Mouse (Mus musculus): Measurements from ENCODE around the gene Kcnk15. TPM values are rescaled to one million over a fixed set of nuclear protein-coding genes. Genes with fewer than 3 reads are reported as not detected.

The Kcnk15 gene
- polyA plus RNA-seq, 1 experiment from 2014 or later: not detected

- WGBS: 58% methylated on average over 7 of the region's 7 CpGs
Measured at GRCm38 (mm10) chr2:163875484-163875883, 22.0 kb downstream of the Kcnk15 start.

GRCm38 (mm10) chr2:163876830-163877498 is 23.5 kb downstream of the Kcnk15 start:
- Histone ChIP-seq H3K27me3 (replicated peaks) (peaks cover 20% of the 10 kb centered on the region), H3K4me3 (no peak overlapping the region), H3K9me3 (replicated peaks) (no peaks in the 10 kb centered on the region), H3K27ac (ENCODE audit: poor library complexity, severe bottlenecking) (no peak overlapping the region), H3K4me2 (no peak overlapping the region), H3K36me3 (no peaks in the 10 kb centered on the region), H3K9ac (no peak overlapping the region), H3K4me1 (replicated peaks) (peaks cover 18% of the 10 kb centered on the region)
- WGBS: 67% methylated on average over 14 of the region's 14 CpGs
- no peak for ATAC-seq (ENCODE audit: insufficient number of reproducible peaks, low FRiP score)

More at GRCm38 (mm10) chr2:163875484-163875883, 22.0 kb downstream of the Kcnk15 start:
- H3K36me3 ChIP-seq: no peaks in the 10 kb centered on the region
- peaks cover 18% of the 10 kb centered on the region for H3K4me1 ChIP-seq (replicated peaks)
- no peaks in the 10 kb centered on the region for H3K9me3 ChIP-seq (replicated peaks)
- H3K9ac ChIP-seq: no peak overlapping the region
- H3K4me3 ChIP-seq: no peak overlapping the region
- H3K27ac ChIP-seq (ENCODE audit: poor library complexity, severe bottlenecking): no peak overlapping the region
- ATAC-seq (ENCODE audit: insufficient number of reproducible peaks, low FRiP score): no peak
- peaks cover 30% of the 10 kb centered on the region for H3K27me3 ChIP-seq (replicated peaks)
- H3K4me2 ChIP-seq: no peak overlapping the region

- Histone ChIP-seq H3K4me2 (no peak overlapping the region), H3K9ac (no peak overlapping the region), H3K36me3 (no peaks in the 10 kb centered on the region), H3K4me1 (replicated peaks) (0 out of 2 replicates have a peak, but pooled peaks cover 6% of the 10 kb centered on the region), H3K27ac (ENCODE audit: poor library complexity, severe bottlenecking) (no peak overlapping the region), H3K9me3 (replicated peaks) (no peaks in the 10 kb centered on the region), H3K4me3 (no peak overlapping the region), H3K27me3 (replicated peaks) (peaks cover 32% of the 10 kb centered on the region)
- ATAC-seq (ENCODE audit: insufficient number of reproducible peaks, low FRiP score): no peak
- WGBS: 76% methylated on average over 6 of the region's 6 CpGs
Measured at GRCm38 (mm10) chr2:163880891-163881290, 27.4 kb downstream of the Kcnk15 start.

- 66% methylated on average over 17 of the region's 17 CpGs for WGBS
Measured at GRCm38 (mm10) chr2:163882859-163883652, 29.6 kb downstream of the Kcnk15 start.

GRCm38 (mm10) chr2:163889411-163889810 is 36.0 kb downstream of the Kcnk15 start:
- Histone ChIP-seq H3K4me3 (no peak overlapping the region), H3K9ac (no peak overlapping the region), H3K4me2 (no peak overlapping the region), H3K4me1 (replicated peaks) (no peaks in the 10 kb centered on the region), H3K9me3 (replicated peaks) (no peaks in the 10 kb centered on the region), H3K27ac (ENCODE audit: poor library complexity, severe bottlenecking) (no peak overlapping the region), H3K36me3 (no peaks in the 10 kb centered on the region), H3K27me3 (replicated peaks) (peaks cover 11% of the 10 kb centered on the region; the same call in 1 of the 2 replicates)
- WGBS: 22% methylated on average over 6 of the region's 6 CpGs
- no peak for ATAC-seq (ENCODE audit: insufficient number of reproducible peaks, low FRiP score)

More at GRCm38 (mm10) chr2:163882859-163883652, 29.6 kb downstream of the Kcnk15 start:
- no peak for ATAC-seq (ENCODE audit: insufficient number of reproducible peaks, low FRiP score)
- no peak overlapping the region for H3K4me2 ChIP-seq
- H3K27ac ChIP-seq (ENCODE audit: poor library complexity, severe bottlenecking): no peak overlapping the region
- peaks cover 40% of the 10 kb centered on the region for H3K27me3 ChIP-seq (replicated peaks)
- no peak overlapping the region for H3K4me3 ChIP-seq
- H3K9ac ChIP-seq: no peak overlapping the region
- H3K9me3 ChIP-seq (replicated peaks): no peaks in the 10 kb centered on the region
- H3K36me3 ChIP-seq: no peaks in the 10 kb centered on the region
- H3K4me1 ChIP-seq (replicated peaks): no peaks in the 10 kb centered on the region

GRCm38 (mm10) chr2:163890586-163890985 is 37.1 kb downstream of the Kcnk15 start:
- no peak overlapping the region for H3K4me3 ChIP-seq
- no peaks in the 10 kb centered on the region for H3K4me1 ChIP-seq (replicated peaks)
- no peak overlapping the region for H3K9ac ChIP-seq
- ATAC-seq (ENCODE audit: insufficient number of reproducible peaks, low FRiP score): no peak
- H3K36me3 ChIP-seq: no peaks in the 10 kb centered on the region
- no peak overlapping the region for H3K4me2 ChIP-seq
- WGBS: 72% methylated on average over 11 of the region's 11 CpGs
- H3K9me3 ChIP-seq (replicated peaks): no peaks in the 10 kb centered on the region
- peaks cover 15% of the 10 kb centered on the region; the same call in 1 of the 2 replicates for H3K27me3 ChIP-seq (replicated peaks)
- H3K27ac ChIP-seq (ENCODE audit: poor library complexity, severe bottlenecking): no peak overlapping the region

- Histone ChIP-seq H3K27me3 (replicated peaks) (peaks cover 19% of the 10 kb centered on the region; the same call in 1 of the 2 replicates), H3K9ac (no peak overlapping the region), H3K4me1 (replicated peaks) (no peaks in the 10 kb centered on the region), H3K27ac (ENCODE audit: poor library complexity, severe bottlenecking) (no peak overlapping the region), H3K9me3 (replicated peaks) (no peaks in the 10 kb centered on the region), H3K4me2 (no peak overlapping the region), H3K4me3 (no peak overlapping the region), H3K36me3 (no peaks in the 10 kb centered on the region)
- 85% methylated on average over 11 of the region's 11 CpGs for WGBS
- no peak for ATAC-seq (ENCODE audit: insufficient number of reproducible peaks, low FRiP score)
Measured at GRCm38 (mm10) chr2:163891271-163891670, 37.8 kb downstream of the Kcnk15 start.

GRCm38 (mm10) chr2:163893446-163894370 is 40.3 kb downstream of the Kcnk15 start:
- peaks cover 11% of the 10 kb centered on the region; the same call in 1 of the 2 replicates for H3K27me3 ChIP-seq (replicated peaks)
- no peak for ATAC-seq (ENCODE audit: insufficient number of reproducible peaks, low FRiP score)
- no peaks in the 10 kb centered on the region for H3K36me3 ChIP-seq
- H3K9ac ChIP-seq: no peak overlapping the region
- H3K4me1 ChIP-seq (replicated peaks): no peaks in the 10 kb centered on the region
- 53% methylated on average over 7 of the region's 7 CpGs for WGBS
- no peak overlapping the region for H3K4me2 ChIP-seq
- no peak overlapping the region for H3K4me3 ChIP-seq
- H3K27ac ChIP-seq (ENCODE audit: poor library complexity, severe bottlenecking): no peak overlapping the region
- no peaks in the 10 kb centered on the region for H3K9me3 ChIP-seq (replicated peaks)

GRCm38 (mm10) chr2:163895156-163895555 is 41.7 kb downstream of the Kcnk15 start:
- no peaks in the 10 kb centered on the region for H3K36me3 ChIP-seq
- H3K4me1 ChIP-seq (replicated peaks): peaks cover 9% of the 10 kb centered on the region
- no peaks in the 10 kb centered on the region for H3K9me3 ChIP-seq (replicated peaks)
- H3K27ac ChIP-seq (ENCODE audit: poor library complexity, severe bottlenecking): no peak overlapping the region
- no peak overlapping the region for H3K4me2 ChIP-seq
- ATAC-seq (ENCODE audit: insufficient number of reproducible peaks, low FRiP score): no peak
- H3K9ac ChIP-seq: no peak overlapping the region
- no peak overlapping the region for H3K4me3 ChIP-seq
- H3K27me3 ChIP-seq (replicated peaks): peaks cover 11% of the 10 kb centered on the region; the same call in 1 of the 2 replicates
- 49% methylated on average over 2 of the region's 2 CpGs for WGBS

- Histone ChIP-seq H3K27me3 (replicated peaks) (peaks cover 11% of the 10 kb centered on the region; the same call in 1 of the 2 replicates), H3K9me3 (replicated peaks) (no peaks in the 10 kb centered on the region), H3K36me3 (no peaks in the 10 kb centered on the region), H3K4me3 (no peak overlapping the region), H3K9ac (no peak overlapping the region), H3K4me1 (replicated peaks) (peaks cover 13% of the 10 kb centered on the region), H3K27ac (ENCODE audit: poor library complexity, severe bottlenecking) (no peak overlapping the region), H3K4me2 (no peak overlapping the region)
- no peak for ATAC-seq (ENCODE audit: insufficient number of reproducible peaks, low FRiP score)
- 89% methylated on average over 7 of the region's 7 CpGs for WGBS
Measured at GRCm38 (mm10) chr2:163897026-163897425, 43.6 kb downstream of the Kcnk15 start.
